Mouse (Mus musculus): ENCODE measurements around the gene St6galnac3.

DNA sequence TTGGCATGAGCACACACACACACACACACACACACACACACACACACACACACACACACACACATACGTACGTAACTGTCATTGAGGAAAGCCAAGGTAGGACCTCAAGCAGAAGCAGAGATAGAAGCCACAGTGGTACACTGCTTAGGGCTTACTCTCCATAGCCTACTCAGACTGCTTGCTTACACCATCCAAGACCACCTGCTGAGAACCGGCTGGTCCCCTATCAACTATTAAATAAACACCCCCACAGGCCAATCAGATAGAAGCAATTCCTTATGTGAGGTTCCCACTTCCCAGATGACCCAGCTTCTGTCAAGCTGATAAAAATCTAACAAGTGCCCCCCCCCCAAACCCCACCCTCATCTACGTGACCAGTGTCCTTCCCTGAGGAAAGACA lies 330.2 kb downstream of the St6galnac3 start:
- TF ChIP-seq POLR2A (IDR thresholded peaks at IDR 0.05; ENCODE audit: extremely low read depth, insufficient read depth, low read length) (no peak), CTCF (IDR thresholded peaks at IDR 0.05; ENCODE audit: extremely low read depth, insufficient read depth, low read length) (no peak)
